Mouse (Mus musculus): Measurements from ENCODE around the gene Kcnn3.

DNA sequence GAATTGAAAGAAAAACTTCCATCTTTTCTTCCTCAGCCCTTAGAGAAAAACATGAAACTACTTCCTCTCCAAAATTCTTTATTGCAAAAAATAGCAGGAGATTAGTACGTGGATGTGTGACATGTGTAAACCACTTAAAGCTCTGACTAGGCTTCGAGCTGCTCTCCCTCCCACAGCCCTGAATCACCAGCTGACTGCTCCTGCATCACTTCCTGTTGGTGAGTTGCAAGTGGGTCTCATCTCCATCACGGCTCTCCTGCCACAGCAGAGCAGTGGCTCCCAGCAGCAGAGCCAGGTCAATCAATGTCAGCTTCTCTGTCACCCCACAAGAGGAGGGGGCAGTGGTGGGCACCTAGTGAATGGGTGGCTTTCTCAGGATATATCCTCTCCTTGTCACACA lies 120.8 kb downstream of the Kcnn3 start:
- TF ChIP-seq CTCF (IDR thresholded peaks at IDR 0.05; ENCODE audit: low read depth) (no peak), EP300 (IDR thresholded peaks at IDR 0.05; ENCODE audit: low read depth) (no peak)
